Mouse (Mus musculus) gastrocnemius, postnatal 36 days (tissue): ENCODE measurements around the gene Pax2. TPM values are rescaled to one million over a fixed set of nuclear protein-coding genes. Genes with fewer than 3 reads are reported as not detected.

Experiments
- microRNA-seq, 2 experiments: library from miRNA; unstranded; fragments of <30 nt; microRNA quantifications; one replicate each; pipeline ENCODE4 v1.2.0; 2021
- total RNA-seq, 2 experiments: library from RNA; stranded (reverse); gene quantifications; 2 replicates each; pipeline ENCODE4 v1.2.3; 2021

Pax2 gene
- total RNA-seq, 2 experiments from 2014 or later: not detected

Small RNA genes within 50 kb of the gene (microRNA-seq; reads per million reads assigned to microRNA genes)
- 0 reads per million in 2 experiments for gene Mir6405

Other genes with a start within 250 kb of the Pax2 start
- 10 to 100 TPM; 15.3 to 17.6 TPM for gene Sec31b, start 210.2 kb upstream of the Pax2 start, total RNA-seq
- gene Gm20538, start 203.2 kb upstream of the Pax2 start, total RNA-seq: not detected
- 100 to 1,000 TPM; 906 to 972 TPM for gene Ndufb8, start 200.6 kb upstream of the Pax2 start, total RNA-seq
- 10 to 100 TPM; 93.2 to 95.3 TPM for gene Hif1an, start 193.2 kb upstream of the Pax2 start, total RNA-seq
- gene Slf2, start 175.1 kb downstream of the Pax2 start, total RNA-seq: 10 to 100 TPM; 10.5 to 12.5 TPM
- gene Sema4g, start 233.1 kb downstream of the Pax2 start, total RNA-seq: under 1 TPM; 0.20 to 0.42 TPM
- gene Twnk, start 249.6 kb downstream of the Pax2 start, total RNA-seq: 10 to 100 TPM; 14.6 to 20.2 TPM